Mouse (Mus musculus): ENCODE results near the gene Caprin1.
A peak's percentile ranks its signal among the peaks of the same experiment; 100 is the strongest.

Gene Caprin1

DNA sequence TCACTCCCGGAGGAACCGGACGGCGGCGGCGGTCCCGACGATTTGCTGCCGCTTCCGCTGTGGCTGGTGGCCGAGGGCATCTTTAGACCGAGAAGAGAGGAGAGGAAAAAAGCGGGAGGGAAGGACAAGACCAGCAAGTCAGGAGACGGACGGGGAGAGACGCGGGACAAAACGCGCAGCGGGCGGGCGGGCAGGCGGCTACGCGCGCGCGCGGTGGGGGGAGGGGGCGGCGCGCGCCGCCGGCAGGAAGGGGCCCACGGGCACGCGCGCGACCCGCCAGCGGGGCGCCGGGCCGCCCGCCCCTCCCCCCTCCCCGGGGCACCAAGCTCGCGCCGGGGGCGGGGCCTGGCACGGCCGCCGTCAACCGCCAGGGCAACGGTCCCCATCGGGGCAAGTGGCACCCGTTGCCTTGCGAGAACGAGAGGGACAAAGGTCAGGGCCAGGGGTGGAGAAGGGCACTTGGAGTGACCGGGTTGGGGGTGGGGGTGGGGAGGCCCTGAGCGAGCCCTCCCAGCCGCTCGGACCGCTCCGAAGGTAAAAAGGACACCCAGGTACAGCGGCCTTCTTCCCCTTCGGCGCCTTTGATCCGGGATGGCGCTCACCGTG lies 485 bp downstream of the Caprin1 start:
- DNase-seq (ENCODE audit: low spot score), result peak; percentile 94

DNA sequence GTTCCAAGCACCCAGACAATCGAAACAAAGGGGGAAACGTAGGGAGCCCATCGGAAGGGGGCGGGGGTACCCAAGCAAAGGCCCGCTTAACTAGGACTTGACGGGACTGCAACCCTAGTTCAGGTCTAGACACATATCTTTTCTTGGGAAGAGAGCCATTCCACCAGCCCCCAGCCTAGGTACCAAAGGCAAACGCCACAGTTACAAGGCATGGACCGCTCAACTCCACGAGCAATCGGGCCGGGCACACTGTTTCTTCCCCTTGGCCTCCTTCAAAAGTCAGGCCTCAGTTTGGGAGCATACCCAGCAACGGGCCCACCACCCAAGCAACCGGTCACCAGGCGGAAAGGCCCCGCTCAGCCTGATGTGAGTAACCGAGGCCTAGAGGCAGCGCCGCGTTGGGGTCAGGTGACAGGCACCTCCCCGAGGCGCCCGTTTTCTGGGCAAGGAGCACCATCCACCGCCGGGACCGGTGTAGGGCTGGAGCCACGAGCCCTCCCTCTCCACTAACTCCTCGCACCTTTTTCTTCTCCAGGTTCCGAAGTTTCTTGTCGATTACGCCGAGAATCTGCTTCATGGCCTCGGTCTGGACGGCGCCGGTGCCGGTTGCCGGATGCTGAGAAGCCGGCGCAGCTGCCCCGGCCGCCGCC lies 1.1 kb downstream of the Caprin1 start:
- peak; percentile 77 for DNase-seq (ENCODE audit: low spot score)

- peak; percentile 84 for DNase-seq (ENCODE audit: low spot score)
These were observed 1.6 kb downstream of the Caprin1 start for GRCm38 (mm10) chr2:103795843-103796210.

- DNase-seq (ENCODE audit: low spot score), result no peak
These were observed 5.4 kb downstream of the Caprin1 start for GRCm38 (mm10) chr2:103792009-103792408.

- DNase-seq (ENCODE audit: low spot score), result no peak
These were observed 11.7 kb downstream of the Caprin1 start for GRCm38 (mm10) chr2:103785735-103786134.

GRCm38 (mm10) chr2:103784621-103785020 lies 12.8 kb downstream of the Caprin1 start:
- DNase-seq (ENCODE audit: low spot score), result no peak

- DNase-seq (ENCODE audit: low spot score), result no peak
These were observed 35.0 kb downstream of the Caprin1 start for GRCm38 (mm10) chr2:103762492-103762891.

DNA sequence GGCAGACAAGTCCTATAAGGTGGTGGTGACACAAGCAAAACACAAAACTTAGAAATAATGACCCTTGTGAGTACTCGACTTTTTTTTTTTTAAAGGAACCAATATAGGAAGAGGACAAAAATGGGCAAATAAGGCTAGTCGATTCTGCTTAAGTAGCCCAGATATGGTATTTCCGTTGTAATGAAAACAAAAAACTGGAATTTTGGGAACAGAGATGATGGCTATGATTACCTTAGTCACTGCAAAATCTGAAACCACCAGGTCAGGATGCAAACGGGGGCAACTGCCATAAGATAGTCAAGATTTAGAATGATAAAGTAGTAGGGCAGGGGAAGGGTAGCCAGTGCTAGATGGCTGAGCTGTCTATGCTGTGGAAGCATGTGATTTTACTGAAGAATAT lies 35.5 kb downstream of the Caprin1 start:
- DNase-seq (ENCODE audit: low spot score), result no peak

DNA sequence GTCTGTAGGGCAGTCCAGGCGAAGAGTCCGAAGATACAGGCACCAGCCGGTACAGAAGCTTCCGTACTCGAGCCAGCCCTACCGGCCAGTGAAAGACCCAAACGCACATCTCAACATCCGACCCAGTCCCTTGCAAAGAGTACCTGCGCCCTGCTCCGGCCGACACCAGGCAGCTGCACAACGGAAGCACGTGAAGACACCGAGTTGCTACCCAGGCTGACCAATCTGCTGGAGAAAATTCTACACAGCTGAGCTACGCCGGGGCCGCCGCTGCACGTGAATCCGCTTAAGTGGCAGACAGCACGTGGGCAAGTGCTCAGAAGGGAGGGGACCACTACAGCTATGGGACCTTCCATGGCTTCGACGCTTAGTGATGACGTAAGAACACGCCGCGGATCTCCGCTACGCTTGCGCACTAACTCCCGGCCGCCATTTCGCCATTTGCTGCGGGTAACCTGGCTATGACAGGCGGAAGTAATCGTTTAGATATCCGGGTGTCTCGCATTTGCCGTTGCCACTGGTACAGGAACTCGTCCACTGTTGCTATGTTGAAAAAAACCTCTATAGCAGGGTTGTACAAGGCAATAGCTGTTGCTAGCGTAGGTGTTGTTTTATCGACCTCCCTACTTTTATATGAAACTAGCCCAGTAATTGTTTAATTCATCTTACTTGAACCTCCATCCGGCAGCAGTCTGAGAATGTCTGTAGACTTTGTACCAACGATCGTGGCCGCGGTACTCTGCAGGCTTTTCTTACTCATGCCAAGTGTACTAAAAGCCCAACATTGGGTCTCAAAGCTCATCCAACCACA lies 36.3 kb downstream of the Caprin1 start, which contains the start of gene Nat10:
Gene Nat10, minus strand, starts transcription at position 365 of the 811 bp plus-strand sequence.
- DNase-seq (ENCODE audit: low spot score), result peak; percentile 98

DNA sequence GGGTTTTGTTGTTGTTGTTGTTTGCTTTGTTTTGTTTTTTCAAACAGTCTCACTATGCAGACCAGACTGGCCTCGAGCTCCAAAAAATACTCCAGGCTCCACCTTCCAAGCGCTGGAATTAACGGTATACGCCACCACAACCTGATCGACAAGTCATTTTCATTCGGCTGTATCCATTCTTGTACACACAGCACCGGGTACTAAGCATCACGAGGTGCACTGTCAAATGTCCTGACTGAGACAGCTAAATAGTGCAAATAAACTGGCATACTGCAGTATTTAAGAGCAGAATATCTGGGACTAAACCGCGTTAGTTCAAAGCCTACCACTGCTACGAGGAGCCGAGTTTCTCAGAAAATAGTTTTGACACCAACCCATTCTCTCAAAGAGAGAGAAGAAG lies 37.0 kb downstream of the Caprin1 start:
- no peak for DNase-seq (ENCODE audit: low spot score)

- no peak for DNase-seq (ENCODE audit: low spot score)
These were observed 41.9 kb downstream of the Caprin1 start for GRCm38 (mm10) chr2:103755458-103756085.

DNA sequence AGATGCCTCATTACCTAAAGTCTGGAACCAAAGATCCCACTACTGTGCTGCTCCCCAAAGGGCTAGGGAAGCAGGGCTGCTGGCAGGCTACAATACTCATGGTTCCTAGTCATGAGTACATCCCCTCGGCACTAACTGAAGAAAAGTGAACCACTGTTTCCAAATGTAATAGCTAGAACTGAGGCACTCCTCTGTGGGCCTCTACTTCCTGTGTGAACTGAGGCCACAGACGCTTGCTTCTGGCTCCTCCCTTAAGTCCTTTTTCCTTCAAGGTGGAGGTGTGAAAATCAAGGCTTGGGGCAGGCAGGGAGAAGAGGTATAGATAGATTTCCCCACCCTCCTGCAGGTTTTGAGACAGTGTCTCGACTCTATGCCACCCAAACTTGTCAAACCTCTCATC lies 42.8 kb downstream of the Caprin1 start:
- no peak for DNase-seq (ENCODE audit: low spot score)

- no peak for DNase-seq (ENCODE audit: low spot score)
These were observed 45.7 kb downstream of the Caprin1 start for GRCm38 (mm10) chr2:103751771-103752170.

- DNase-seq (ENCODE audit: low spot score), result no peak
These were observed 48.4 kb downstream of the Caprin1 start for GRCm38 (mm10) chr2:103749091-103749490.

DNA sequence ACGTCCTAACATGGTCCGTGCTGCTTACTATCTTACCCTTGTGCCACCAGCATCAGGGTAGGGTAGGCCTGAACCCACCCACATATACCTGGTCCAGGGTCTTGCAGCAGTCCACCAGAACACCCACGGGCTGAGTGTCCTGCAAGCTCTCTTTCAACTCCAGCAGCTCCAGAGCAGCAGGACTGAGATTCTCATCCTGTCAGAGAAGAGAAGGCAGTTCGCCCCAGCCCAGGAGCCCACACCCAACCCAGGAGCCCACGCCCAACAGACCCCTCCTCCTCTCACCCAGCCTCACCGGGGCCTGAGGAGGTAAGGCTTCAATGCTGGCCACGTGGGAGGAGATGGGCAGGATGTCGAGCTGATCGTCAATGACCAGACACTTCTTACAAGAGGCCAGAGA lies 49.6 kb downstream of the Caprin1 start:
- DNase-seq (ENCODE audit: low spot score), result no peak

- DNase-seq (ENCODE audit: low spot score), result no peak
These were observed 50.7 kb downstream of the Caprin1 start for GRCm38 (mm10) chr2:103746761-103747160.

GRCm38 (mm10) chr2:103746096-103746495 lies 51.4 kb downstream of the Caprin1 start:
- no peak for DNase-seq (ENCODE audit: low spot score)

GRCm38 (mm10) chr2:103745481-103745880 lies 52.0 kb downstream of the Caprin1 start:
- no peak for DNase-seq (ENCODE audit: low spot score)

DNA sequence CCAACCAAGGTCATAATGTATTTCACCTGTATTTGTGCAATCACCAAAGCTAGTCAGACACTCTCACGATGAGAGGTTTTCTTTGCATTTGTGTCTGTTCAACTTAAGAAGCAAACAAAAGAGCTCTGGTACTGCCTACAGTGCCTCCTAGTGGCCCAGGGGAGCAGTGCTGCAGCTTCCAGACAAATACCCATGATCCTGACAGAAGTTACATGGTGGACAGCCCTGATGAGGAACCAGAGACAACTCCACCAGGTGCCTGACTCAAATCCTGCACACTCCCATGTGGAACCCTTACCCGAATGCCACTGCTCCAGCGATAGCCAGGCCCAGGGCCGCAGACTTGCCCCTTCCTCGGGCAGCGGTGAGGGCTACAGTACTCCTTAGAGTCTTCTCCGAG lies 53.5 kb downstream of the Caprin1 start:
- DNase-seq (ENCODE audit: low spot score), result peak; percentile 24

DNA sequence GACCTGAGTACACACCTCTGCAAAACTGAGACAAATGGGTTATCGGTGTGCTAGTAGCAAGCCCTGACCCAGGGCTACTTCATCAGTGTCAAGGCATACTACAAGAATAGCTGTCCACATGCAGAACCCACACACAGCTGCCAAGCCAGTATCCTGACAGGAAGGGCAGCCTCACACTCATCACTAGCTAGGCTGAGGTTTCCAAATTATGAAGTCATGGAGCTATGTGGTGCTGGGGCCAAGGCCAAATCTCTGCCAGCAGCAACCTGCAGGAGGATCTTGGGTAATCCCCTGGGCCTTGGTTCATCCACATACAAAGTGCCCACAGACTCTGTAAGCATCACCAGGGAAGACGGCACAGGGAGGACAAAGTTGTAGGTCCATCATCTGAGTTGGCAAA lies 53.9 kb downstream of the Caprin1 start:
- no peak for DNase-seq (ENCODE audit: low spot score)

DNA sequence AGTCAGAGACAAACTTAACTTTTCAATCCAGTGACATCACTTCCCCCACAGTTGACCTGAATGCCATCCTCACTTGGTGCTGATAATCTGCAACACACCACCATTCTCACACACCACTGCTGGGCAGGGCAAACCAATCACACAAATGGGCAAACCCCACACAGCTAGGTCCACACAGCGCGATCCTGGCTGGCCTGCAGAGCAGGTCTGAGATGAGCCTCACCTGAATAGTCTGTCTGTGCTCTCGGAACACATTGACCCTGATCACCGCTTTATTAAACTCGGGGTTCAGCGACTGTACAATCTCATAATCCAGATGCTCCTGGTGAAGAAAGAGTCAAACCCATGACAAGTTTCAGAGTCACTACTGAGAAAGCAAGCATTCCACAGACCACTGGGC lies 54.6 kb downstream of the Caprin1 start:
- DNase-seq (ENCODE audit: low spot score), result no peak

DNA sequence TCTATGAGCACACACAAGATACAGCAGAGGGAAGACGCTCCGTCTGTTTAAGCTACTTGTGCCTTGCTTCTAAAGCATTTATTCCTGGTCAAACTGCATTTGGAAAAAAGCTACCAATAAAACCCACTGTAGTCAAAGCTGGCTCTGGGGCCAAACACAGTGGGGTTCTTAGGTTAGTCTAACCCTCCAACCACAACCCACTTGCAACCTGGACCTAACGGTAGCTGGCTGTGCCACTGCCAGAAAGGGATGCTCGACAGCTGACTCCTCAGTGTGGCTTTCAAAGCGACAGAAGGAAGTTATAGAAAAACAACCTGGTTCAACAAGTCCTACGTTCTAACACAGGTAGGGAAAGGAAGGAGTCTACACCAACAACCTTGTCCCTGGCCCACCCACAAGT lies 66.0 kb downstream of the Caprin1 start:
- no peak for DNase-seq (ENCODE audit: low spot score)

GRCm38 (mm10) chr2:103730999-103731398 lies 66.5 kb downstream of the Caprin1 start:
- DNase-seq (ENCODE audit: low spot score), result no peak

Measured in yolk sac, embryonic 10.5 days (tissue).